In the genomic region with DNA sequence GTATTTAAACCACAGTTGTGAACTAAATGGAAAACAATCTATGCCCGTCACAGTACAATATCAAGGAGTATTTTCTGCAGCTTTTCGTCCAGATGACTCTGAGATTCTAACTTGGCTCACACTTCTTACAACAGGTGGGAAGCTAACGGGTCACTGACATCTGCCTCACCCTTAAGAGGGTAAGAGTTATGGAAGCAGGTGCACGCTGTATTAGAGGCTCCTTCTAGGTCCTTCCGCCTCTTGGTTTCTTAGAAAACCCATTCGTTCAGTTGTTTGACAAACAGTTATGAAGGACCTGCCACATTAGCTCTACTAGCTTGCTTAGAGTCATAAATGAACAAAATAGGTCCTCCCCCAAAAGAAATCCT, we compare ENCODE assay signal across 8 mouse cellular contexts. TPM values are rescaled to one million over a fixed set of nuclear protein-coding genes. Genes with fewer than 3 reads are reported as not detected.
DNase-seq lines count a peak whose midpoint lies in the region; ATAC-seq lines count a peak whose summit lies in the region.

No protein-coding gene starts in this region.

- H3K4me2 ChIP-seq in heart, embryonic 11.5 days: peak overlapping the region; percentile 64
- peak overlapping the region; percentile 61 for H3K4me2 ChIP-seq in limb, embryonic 15.5 days

- intact Hi-C loops in heart, postnatal 10 days (cut with DNase I): no loop called here

- no peak overlapping the region for H3K27ac ChIP-seq in heart, embryonic 11.5 days (ENCODE audit: low read depth, low read length)
- H3K27ac ChIP-seq in limb, embryonic 15.5 days: peak overlapping the region; percentile 80; the same call in 1 of the 2 replicates

- DNase-seq in heart, postnatal 10 days: no peak
- DNase-seq in A20 (ENCODE audit: low read depth, low spot score): peak; percentile 61
- DNase-seq in right cerebral cortex, postnatal 14 days: no peak
- no peak for DNase-seq in layer of hippocampus, postnatal 25 days (ENCODE audit: extremely low spot score in 1 of 2, low spot score in 1 of 2)
- DNase-seq in adrenal gland, adult 18-20 months (ENCODE audit: low spot score in 2 of 2): no peak

- H3K36me3 ChIP-seq in heart, embryonic 11.5 days (ENCODE audit: control insufficient read depth, insufficient read depth, low read length): no peaks in the 10 kb centered on the region
- H3K36me3 ChIP-seq in limb, embryonic 15.5 days: no peaks in the 10 kb centered on the region

- no peaks in the 10 kb centered on the region for H3K9me3 ChIP-seq in heart, embryonic 11.5 days (replicated peaks; ENCODE audit: control insufficient read depth, low read length)
- H3K9me3 ChIP-seq in limb, embryonic 15.5 days: no peaks in the 10 kb centered on the region

- no peak for ATAC-seq in heart, embryonic 11.5 days (replicated peaks; ENCODE audit: insufficient number of reproducible peaks, low FRiP score, low TSS enrichment)
- ATAC-seq in erythroblast, adult 5-6 weeks (replicated peaks; ENCODE audit: low FRiP score, poor library complexity, severe bottlenecking): peak; percentile 33
- no peak for ATAC-seq in limb, embryonic 15.5 days (ENCODE audit: insufficient number of reproducible peaks, low FRiP score, low TSS enrichment, low read depth)

- H3K27me3 ChIP-seq in heart, embryonic 11.5 days (ENCODE audit: control insufficient read depth, insufficient read depth, low read length): no peaks in the 10 kb centered on the region
- no peaks in the 10 kb centered on the region for H3K27me3 ChIP-seq in limb, embryonic 15.5 days

- 55% methylated on average over 6 of the region's 6 CpGs for WGBS in heart, embryonic 11.5 days (ENCODE audit: insufficient replicate concordance)
- WGBS in limb, embryonic 15.5 days: 41% methylated on average over 6 of the region's 6 CpGs

- peak overlapping the region; percentile 88 for H3K9ac ChIP-seq in heart, embryonic 11.5 days (ENCODE audit: low read depth, low read length)
- peak overlapping the region; percentile 79; the same call in 1 of the 2 replicates for H3K9ac ChIP-seq in limb, embryonic 15.5 days

- peak overlapping the region; percentile 79 for H3K4me3 ChIP-seq in heart, embryonic 11.5 days (ENCODE audit: low read depth, low read length)
- peak overlapping the region; percentile 78 for H3K4me3 ChIP-seq in limb, embryonic 15.5 days

- H3K4me1 ChIP-seq in heart, embryonic 11.5 days (ENCODE audit: control insufficient read depth, insufficient read depth, low read length): no peaks in the 10 kb centered on the region; the same call in 1 of the 2 replicates
- peaks cover 12% of the 10 kb centered on the region for H3K4me1 ChIP-seq in limb, embryonic 15.5 days

RNA-seq across cellular contexts. Expression of gene Scaper, which starts 0.7 kb away (rescaled TPM):
- 7.2 and 8.2 TPM in 2 replicates for polyA plus RNA-seq in heart, embryonic 11.5 days (2014; fragmentation: Nextera tagmentation; extraction: Ambion mirVana)
- total RNA-seq in heart, postnatal 10 days (2021): 10 to 100 TPM; 16.3 to 17.5 TPM
- 0.21 and 1.9 TPM in 2 replicates for total RNA-seq in erythroblast, adult 5-6 weeks (2015; ENCODE audit: low replicate concordance)
- 5.1 and 6.4 TPM in 2 replicates for total RNA-seq in erythroblast, adult 5-6 weeks (2017; ENCODE audit: low replicate concordance)
- 12.8 and 13.4 TPM in 2 replicates for polyA plus RNA-seq in limb, embryonic 15.5 days (2015; fragmentation: Nextera tagmentation; extraction: Ambion mirVana)
- total RNA-seq in layer of hippocampus, postnatal 25 days (2021): 10 to 100 TPM; 26.1 to 30.7 TPM
- 10 to 100 TPM in 1 of 2 experiments, 1 to 10 TPM in 1; 9.0 to 11.5 TPM for total RNA-seq in adrenal gland, adult 18-20 months (2021)
